Mouse (Mus musculus) embryonic stem cell, embryonic (primary cell): ENCODE results near the gene Acss1.

ENCODE experiments used
- CTCF ChIA-PET, 4 experiments: fragments of 300-600 bp in 2 of 4; fragments of 350-600 bp in 2 of 4; sonication (Branson Sonifier 250); formaldehyde crosslinking; loops; one replicate each; lab custom pipeline; 2022; ENCODE audit warnings: inconsistent platforms in 2 of 4; lab: Charles Lee
- POLR2A ChIA-PET, 4 experiments: fragments of 300-600 bp in 2 of 4; fragments of 350-600 bp in 2 of 4; sonication (Branson Sonifier 250); formaldehyde crosslinking; loops; one replicate each; lab custom pipeline; 2022; ENCODE audit warnings: antibody characterized with exemption in 4 of 4, inconsistent platforms in 1 of 4; lab: Charles Lee

Acss1 gene

DNA sequence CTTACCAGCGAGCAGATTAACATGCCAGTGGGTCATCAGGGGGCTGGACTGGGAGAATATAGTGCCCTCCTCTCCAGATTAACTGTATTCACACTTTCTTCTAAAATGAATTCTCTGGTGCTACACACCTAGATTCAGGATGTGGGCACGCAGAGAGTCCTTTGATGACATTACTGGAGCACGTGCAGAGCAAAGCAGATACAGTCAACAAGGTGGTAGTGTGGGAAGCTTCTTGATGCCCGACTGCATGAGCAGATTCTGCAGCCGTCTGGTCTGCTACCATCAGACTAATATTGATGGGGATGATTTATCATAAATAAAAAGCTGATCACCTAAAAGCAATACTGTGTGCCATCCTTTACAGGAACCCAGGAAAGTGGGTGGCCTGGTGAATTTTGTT, 89.7 kb downstream of the Acss1 start:
- POLR2A ChIA-PET: no interaction called here
- CTCF ChIA-PET: no interaction called here

DNA sequence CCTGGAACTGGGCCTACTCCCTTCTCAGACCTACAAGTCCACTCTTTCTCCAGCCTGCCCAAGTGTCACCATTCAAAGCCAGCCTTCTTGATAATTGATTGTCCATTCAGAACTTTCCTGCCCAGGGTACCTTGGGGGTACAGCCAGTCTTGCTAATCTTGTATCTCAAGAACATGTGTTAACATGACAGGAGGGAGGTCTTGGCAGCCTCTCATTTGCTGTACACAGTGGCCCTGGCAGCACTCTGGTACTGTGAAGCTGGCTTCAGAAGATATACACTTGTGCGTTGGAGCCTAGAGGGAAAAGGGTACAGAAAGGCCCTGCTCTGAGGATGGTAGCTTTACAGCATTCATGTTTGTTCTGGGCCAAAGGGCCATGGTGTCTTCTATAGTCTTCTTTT, 92.0 kb downstream of the Acss1 start:
- ChIA-PET POLR2A (interaction anchor here in 1 of 4 experiments (0.6 kb wide), 1 partner anchor 202 kb away, joined by 4 read pairs; no protein-coding TSS in a partner anchor), CTCF (no interaction called here)

DNA sequence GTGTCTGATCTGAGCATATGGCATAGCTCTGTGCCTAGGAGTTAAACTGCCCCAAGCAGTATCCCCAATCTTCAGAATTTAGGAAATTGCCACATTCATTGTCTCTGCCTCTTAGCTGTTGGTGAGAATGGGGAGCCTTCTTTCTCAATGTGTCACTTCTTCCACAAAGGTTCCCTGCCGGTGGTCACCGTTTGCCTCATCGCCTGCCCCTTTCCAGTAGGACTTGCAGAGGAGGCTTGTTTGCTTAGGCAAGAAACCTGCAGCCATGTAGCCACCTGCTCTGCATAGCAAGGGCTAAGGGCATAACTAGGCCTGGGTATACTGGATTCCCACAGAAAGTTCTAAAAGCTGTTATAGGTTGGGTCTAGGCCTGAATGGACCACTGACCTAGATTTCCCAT, 95.8 kb downstream of the Acss1 start:
- ChIA-PET POLR2A (no interaction called here), CTCF (interaction anchor here in 2 of 4 experiments (0.6 to 1.2 kb wide), 2 partner anchors 14 to 130 kb away, joined by 3 to 4 read pairs; no protein-coding TSS in a partner anchor)

DNA sequence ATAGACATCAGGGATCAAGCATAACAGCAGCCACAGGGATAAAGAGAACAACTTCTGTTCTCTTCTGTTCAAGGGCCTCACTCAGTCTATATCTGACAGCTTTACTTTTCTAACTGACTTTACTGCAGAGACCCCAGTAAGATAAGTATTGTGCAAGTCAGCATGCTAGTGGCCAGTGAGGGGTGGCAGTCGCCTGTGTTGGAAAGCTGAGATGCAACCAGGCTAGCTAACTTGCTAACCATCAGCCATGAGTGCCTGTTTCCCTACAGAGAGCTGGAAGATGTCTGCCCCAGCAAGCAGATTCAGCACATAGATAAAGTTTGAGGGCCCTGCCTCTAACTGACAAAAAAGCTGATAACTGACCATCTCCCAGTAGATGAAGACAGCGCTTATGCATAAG, 97.5 kb downstream of the Acss1 start:
- POLR2A ChIA-PET: no interaction called here
- CTCF ChIA-PET: interaction anchor here in 1 of 4 experiments (0.6 kb wide), 1 partner anchor 178 kb away, joined by 4 read pairs; the partner anchor contains the start of gene Entpd6

DNA sequence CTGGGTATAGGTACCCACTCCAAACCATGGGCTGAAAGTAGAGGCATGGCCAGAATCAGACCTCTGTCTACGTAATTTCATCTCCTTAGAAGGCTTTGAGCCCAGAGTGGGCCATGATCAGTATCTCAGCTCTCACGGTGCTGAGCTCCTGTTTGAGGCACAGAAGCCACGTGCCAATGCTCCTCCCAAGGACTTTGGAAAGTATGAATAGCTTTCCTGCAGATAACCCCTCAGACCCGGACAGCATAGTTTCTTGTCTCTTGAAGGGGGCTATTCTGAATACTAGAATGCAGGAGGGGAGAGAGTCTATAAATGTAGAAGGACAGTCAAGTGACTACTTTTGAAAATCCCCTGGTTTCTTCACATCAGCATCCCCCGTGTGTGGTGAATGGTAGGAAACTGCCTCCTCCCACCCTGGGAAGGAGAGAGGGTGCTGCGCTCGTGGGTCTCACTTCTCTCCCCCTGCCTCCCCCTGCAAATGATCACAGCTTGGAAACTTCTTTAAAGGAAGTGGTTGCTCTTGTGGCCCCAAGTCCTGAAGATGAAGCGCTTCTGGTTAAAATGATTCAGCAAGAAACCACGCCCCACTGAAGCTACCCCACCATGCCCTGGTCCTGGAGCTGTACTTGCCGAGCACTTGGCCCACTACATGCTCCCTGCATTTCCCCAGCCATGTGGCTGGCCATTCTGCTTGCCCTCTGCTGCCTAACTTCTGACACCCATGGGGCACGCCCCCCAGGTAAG, 98.3 kb downstream of the Acss1 start, which contains the start of gene Cst7:
Cst7 (plus strand) TSS at position 569 of the 744 bp plus-strand sequence.
- POLR2A ChIA-PET: interaction anchor here in 1 of 4 experiments (0.5 kb wide), 1 partner anchor 99 kb away, joined by 3 read pairs; no protein-coding TSS in a partner anchor
- CTCF ChIA-PET: no interaction called here
